Mouse (Mus musculus) ES-Bruce4 (cell line): ENCODE measurements around the gene Tmtc4.

Source experiments
- CTCF ChIP-seq: IDR thresholded peaks from one replicate; pipeline ENCODE4 v1.8.1; 2011; ENCODE audit warnings: low read depth, low read length
- EP300 ChIP-seq: IDR thresholded peaks from 2 replicates; pipeline ENCODE4 v1.6.1; 2011; ENCODE audit warnings: low read depth, low read length; ENCODE audit not compliant: insufficient read depth
- POLR2A ChIP-seq: IDR thresholded peaks from one replicate; pipeline ENCODE4 v1.8.1; 2011; ENCODE audit warnings: low read length; ENCODE audit not compliant: insufficient read depth

DNA sequence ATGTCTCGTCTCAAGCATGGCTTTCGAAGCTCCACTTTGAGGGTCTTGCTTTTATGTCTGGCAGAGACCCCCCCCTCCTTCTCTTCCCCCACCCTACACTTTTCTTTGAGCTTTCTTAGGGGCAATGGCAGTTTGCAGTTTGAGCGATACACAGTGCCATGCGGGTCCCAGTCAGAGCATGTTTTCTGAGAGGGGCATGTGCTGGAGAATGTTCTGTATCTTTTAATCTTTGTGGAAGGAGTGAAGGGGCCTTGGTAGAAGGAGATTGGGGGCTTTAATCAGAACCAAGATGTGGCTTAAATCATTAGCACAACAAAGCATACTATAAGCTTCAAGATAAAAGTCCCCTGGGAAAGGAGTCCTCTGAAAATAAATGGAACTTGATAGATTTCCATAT lies 100.4 kb downstream of the Tmtc4 start:
- TF ChIP-seq POLR2A = no peak
- TF ChIP-seq CTCF = no peak
- no peak for TF ChIP-seq EP300
